Mouse (Mus musculus) limb, embryonic 15.5 days (tissue): ENCODE data around the gene Pbx1. TPM values are rescaled to one million over a fixed set of nuclear protein-coding genes. Genes with fewer than 3 reads are reported as not detected.

Experiments
- ATAC-seq: fragments of 200-750 bp; cut with Nextera tagmentation; 2 replicates; pipeline ENCODE4 v1.8.0; 2017; ENCODE audit warnings: low read depth, moderate TSS enrichment; ENCODE audit not compliant: insufficient number of reproducible peaks, low FRiP score, low TSS enrichment
- H3K27ac ChIP-seq: fragments of 300-500 bp; sonication (generic); 2 replicates; pipeline ENCODE4 v1.5.1; 2015; ENCODE audit warnings: moderate library complexity, mild to moderate bottlenecking, inconsistent platforms
- H3K27me3 ChIP-seq: fragments of 300-500 bp; sonication (generic); 2 replicates; pipeline ENCODE4 v1.6.1; 2015; ENCODE audit warnings: inconsistent platforms
- H3K36me3 ChIP-seq: fragments of 300-500 bp; sonication (generic); 2 replicates; pipeline ENCODE4 v1.6.1; 2015; ENCODE audit warnings: inconsistent platforms
- H3K4me1 ChIP-seq: fragments of 300-500 bp; sonication (generic); 2 replicates; pipeline ENCODE4 v1.6.1; 2015; ENCODE audit warnings: inconsistent platforms
- H3K4me2 ChIP-seq: fragments of 300-500 bp; sonication (generic); 2 replicates; pipeline ENCODE4 v1.6.1; 2015; ENCODE audit warnings: mild to moderate bottlenecking, inconsistent platforms
- H3K4me3 ChIP-seq: fragments of 300-500 bp; sonication (generic); 2 replicates; pipeline ENCODE4 v1.5.1; 2015; ENCODE audit warnings: mild to moderate bottlenecking, inconsistent platforms
- H3K9ac ChIP-seq: fragments of 300-500 bp; sonication (generic); 2 replicates; pipeline ENCODE4 v1.6.1; 2015; ENCODE audit warnings: inconsistent platforms
- H3K9me3 ChIP-seq: fragments of 300-500 bp; sonication (generic); 2 replicates; pipeline ENCODE4 v1.6.1; 2016; ENCODE audit warnings: inconsistent platforms
- WGBS: fragments of 180-500 bp; shearing (Covaris S2); methylation state at CpG from one replicate; pipeline ENCODE4 v1.1.7; 2015; 5-methylcytosine and 5-hydroxymethylcytosine counted together
- polyA plus RNA-seq: library from polyadenylated mRNA; unstranded; fragments of >200 nt; fragmentation: Nextera tagmentation; extraction: Ambion mirVana; gene quantifications from 2 replicates; pipeline ENCODE4 v1.2.1, GENCODE M21; 2015

Pbx1 gene
- polyA plus RNA-seq, 1 experiment from 2014 or later, result 25.5 TPM

DNA sequence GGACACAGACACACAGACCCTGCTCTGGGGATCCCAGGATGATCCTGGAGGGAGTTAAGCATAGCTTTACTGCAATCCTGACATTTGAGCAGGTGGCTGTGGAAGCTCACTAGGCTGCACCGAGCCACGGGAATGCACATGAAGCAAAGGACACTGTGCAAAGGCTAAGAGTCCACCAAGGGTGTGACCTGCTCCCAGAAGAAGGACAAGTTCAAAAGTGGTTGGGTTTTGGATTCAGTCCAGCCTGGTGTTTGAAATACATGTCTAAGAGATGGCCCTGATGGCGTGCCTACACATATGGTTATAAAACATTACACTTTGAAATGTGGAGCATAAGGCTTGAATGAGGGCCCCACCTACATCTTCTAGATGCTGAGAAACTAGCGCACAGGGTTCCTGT lies 50.6 kb downstream of the Pbx1 start:
- 51% methylated on average over 4 of the region's 4 CpGs for WGBS
- no peak overlapping the region for H3K27ac ChIP-seq

GRCm38 (mm10) chr1:168380241-168380770 lies 51.8 kb downstream of the Pbx1 start:
- H3K36me3 ChIP-seq, result no peaks in the 10 kb centered on the region
- 0 out of 2 replicates have a peak, but pooled peaks have one; percentile 12 for ATAC-seq
- no peak overlapping the region for H3K4me2 ChIP-seq
- peaks cover 56% of the 10 kb centered on the region for H3K4me1 ChIP-seq
- no peaks in the 10 kb centered on the region for H3K27me3 ChIP-seq
- no peak overlapping the region for H3K27ac ChIP-seq
- no peak overlapping the region for H3K9ac ChIP-seq
- 21% methylated on average over 9 of the region's 9 CpGs for WGBS
- no peak overlapping the region for H3K4me3 ChIP-seq
- no peaks in the 10 kb centered on the region for H3K9me3 ChIP-seq

More for the DNA sequence above, 50.6 kb downstream of the Pbx1 start:
- Histone ChIP-seq H3K4me3 (no peak overlapping the region), H3K4me2 (no peak overlapping the region), H3K36me3 (no peaks in the 10 kb centered on the region), H3K9ac (no peak overlapping the region), H3K27me3 (no peaks in the 10 kb centered on the region), H3K9me3 (no peaks in the 10 kb centered on the region), H3K4me1 (peaks cover 64% of the 10 kb centered on the region)
- ATAC-seq, result no peak

DNA sequence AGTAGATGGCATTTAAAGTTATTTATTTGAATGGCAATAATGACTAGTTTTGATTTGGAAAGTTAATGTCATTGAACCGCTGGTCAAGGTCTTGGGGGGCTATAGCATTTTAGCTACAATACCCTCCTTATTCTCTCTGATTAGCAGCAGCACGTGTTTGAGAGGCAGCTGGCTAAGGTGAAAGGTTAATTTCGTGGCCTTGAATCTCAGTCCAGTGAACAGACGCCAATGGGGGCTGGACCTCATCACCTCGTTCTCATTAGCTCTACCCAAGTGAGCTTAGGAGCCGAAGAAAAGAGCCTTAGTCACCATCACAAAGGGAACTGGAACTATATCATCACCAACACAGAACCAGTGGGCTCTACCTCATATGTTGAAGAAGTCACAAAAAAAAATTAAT lies 54.4 kb downstream of the Pbx1 start:
- Histone ChIP-seq H3K27ac (no peak overlapping the region), H3K4me3 (no peak overlapping the region), H3K36me3 (0 out of 2 replicates have a peak, but pooled peaks cover 4% of the 10 kb centered on the region), H3K27me3 (no peaks in the 10 kb centered on the region), H3K9me3 (no peaks in the 10 kb centered on the region), H3K4me1 (peaks cover 33% of the 10 kb centered on the region), H3K4me2 (no peak overlapping the region), H3K9ac (no peak overlapping the region)
- no peak for ATAC-seq
- 54% methylated on average over 6 of the region's 6 CpGs for WGBS

DNA sequence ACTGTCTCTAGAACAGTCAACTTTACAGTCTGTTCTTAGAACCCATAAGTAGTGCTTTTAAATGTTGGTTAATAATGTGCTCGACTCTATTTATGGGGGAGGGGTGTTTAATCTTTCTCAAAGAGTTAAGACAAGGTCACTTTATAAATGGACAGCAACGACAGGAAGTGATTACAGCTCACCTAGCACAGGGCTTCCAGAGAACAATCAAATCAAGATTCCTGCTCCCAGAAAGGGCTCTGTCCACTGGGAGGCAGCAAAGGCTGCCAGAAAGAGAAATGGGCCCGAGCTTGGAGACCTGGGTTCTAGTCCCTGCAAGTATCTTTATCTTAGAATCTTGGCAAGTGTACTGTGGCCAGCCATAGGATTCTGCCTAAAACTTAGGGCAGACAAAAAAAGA lies 55.7 kb downstream of the Pbx1 start:
- Histone ChIP-seq H3K4me1 (peaks cover 23% of the 10 kb centered on the region), H3K4me3 (no peak overlapping the region), H3K9me3 (no peaks in the 10 kb centered on the region), H3K4me2 (no peak overlapping the region), H3K36me3 (0 out of 2 replicates have a peak, but pooled peaks cover 4% of the 10 kb centered on the region), H3K27me3 (no peaks in the 10 kb centered on the region), H3K9ac (no peak overlapping the region), H3K27ac (no peak overlapping the region)
- WGBS, result 27% methylated on average over 3 of the region's 3 CpGs
- no peak for ATAC-seq

- Histone ChIP-seq H3K4me1 (peaks cover 10% of the 10 kb centered on the region), H3K9me3 (no peaks in the 10 kb centered on the region), H3K4me3 (no peak overlapping the region), H3K9ac (no peak overlapping the region), H3K4me2 (no peak overlapping the region), H3K27me3 (no peaks in the 10 kb centered on the region), H3K27ac (no peak overlapping the region), H3K36me3 (0 out of 2 replicates have a peak, but pooled peaks cover 4% of the 10 kb centered on the region)
- 50% methylated on average over 12 of the region's 12 CpGs for WGBS
- no peak for ATAC-seq
Observed at GRCm38 (mm10) chr1:168374953-168375600, 57.0 kb downstream of the Pbx1 start.

DNA sequence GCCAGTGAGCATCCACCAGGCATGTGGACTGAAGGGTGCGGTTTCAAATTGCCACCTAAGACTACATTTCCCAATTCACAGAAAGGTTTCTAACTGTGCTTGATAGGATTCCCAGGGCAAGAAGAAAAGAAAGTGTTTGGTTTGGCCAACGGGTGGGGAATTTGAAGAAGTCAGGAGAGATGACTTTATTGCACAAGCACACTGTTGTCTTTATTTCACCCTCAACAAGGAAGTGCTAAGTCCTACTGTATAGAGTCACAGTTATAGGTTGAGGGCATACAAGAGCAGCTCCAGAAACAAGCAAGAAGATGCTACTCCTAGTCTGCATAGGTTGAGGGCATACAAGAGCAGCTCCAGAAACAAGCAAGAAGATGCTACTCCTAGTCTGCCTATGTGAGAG lies 60.0 kb downstream of the Pbx1 start:
- no peak overlapping the region for H3K4me2 ChIP-seq
- H3K9me3 ChIP-seq, result no peaks in the 10 kb centered on the region
- H3K27me3 ChIP-seq, result no peaks in the 10 kb centered on the region
- no peak overlapping the region for H3K4me3 ChIP-seq
- 0 out of 2 replicates have a peak, but pooled peaks cover 4% of the 10 kb centered on the region for H3K36me3 ChIP-seq
- no peak overlapping the region for H3K9ac ChIP-seq
- no peak for ATAC-seq
- peaks cover 8% of the 10 kb centered on the region for H3K4me1 ChIP-seq
- H3K27ac ChIP-seq, result no peak overlapping the region
- WGBS, result 83% methylated on average over 2 of the region's 2 CpGs

DNA sequence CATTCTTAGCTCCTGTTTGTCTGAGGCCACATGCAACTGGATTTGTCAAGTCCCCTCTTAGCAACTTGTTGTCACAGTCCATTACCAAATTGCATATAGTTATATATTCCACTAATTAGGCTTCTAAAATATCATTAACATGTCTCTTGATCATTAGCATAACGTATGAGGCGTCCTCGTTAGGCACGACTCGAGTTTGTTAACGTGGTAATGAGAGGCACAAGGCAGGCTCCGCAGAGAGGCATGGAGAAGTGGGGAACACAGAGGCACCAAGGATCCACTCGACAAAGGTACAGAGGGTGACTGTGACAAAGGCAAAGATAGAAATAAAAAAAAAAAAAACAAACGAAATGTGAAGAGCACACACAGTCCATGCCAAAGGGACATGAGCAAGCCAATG lies 61.1 kb downstream of the Pbx1 start:
- no peak for ATAC-seq
- H3K9me3 ChIP-seq, result no peaks in the 10 kb centered on the region
- 75% methylated on average over 9 of the region's 9 CpGs for WGBS
- H3K9ac ChIP-seq, result no peak overlapping the region
- no peak overlapping the region for H3K27ac ChIP-seq
- no peak overlapping the region for H3K4me2 ChIP-seq
- H3K36me3 ChIP-seq, result 0 out of 2 replicates have a peak, but pooled peaks cover 4% of the 10 kb centered on the region
- no peaks in the 10 kb centered on the region for H3K27me3 ChIP-seq
- H3K4me1 ChIP-seq, result peaks cover 6% of the 10 kb centered on the region
- H3K4me3 ChIP-seq, result no peak overlapping the region

- Histone ChIP-seq H3K9ac (no peak overlapping the region), H3K36me3 (no peaks in the 10 kb centered on the region), H3K4me2 (no peak overlapping the region), H3K27me3 (no peaks in the 10 kb centered on the region), H3K27ac (no peak overlapping the region), H3K9me3 (no peaks in the 10 kb centered on the region), H3K4me3 (no peak overlapping the region), H3K4me1 (no peaks in the 10 kb centered on the region)
- no peak for ATAC-seq
- WGBS, result 80% methylated on average over 5 of the region's 5 CpGs
Observed at GRCm38 (mm10) chr1:168366261-168366660, 65.8 kb downstream of the Pbx1 start.

DNA sequence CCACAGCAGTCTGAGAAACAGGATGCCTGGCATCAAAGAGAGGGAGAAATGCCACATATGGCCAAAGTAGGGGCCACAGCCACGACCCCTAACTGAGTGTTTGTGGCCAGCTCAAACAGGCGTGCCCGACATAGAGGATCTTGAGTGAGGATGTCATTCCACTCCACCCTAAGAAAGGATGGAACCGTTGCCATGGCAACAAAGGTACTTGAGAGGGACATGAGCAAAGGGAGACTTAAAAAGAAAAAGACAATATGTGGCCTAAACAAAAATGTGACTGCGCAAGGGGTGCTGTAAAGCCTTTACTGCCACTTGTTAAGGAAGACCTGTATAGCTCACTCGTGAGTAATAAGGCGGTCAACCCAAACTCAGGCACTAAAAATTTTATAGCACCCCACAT lies 67.7 kb downstream of the Pbx1 start:
- H3K36me3 ChIP-seq, result peaks cover 5% of the 10 kb centered on the region; the same call in 1 of the 2 replicates
- no peaks in the 10 kb centered on the region for H3K27me3 ChIP-seq
- H3K27ac ChIP-seq, result no peak overlapping the region
- H3K4me3 ChIP-seq, result no peak overlapping the region
- H3K4me2 ChIP-seq, result no peak overlapping the region
- no peaks in the 10 kb centered on the region for H3K9me3 ChIP-seq
- no peaks in the 10 kb centered on the region for H3K4me1 ChIP-seq
- ATAC-seq, result no peak
- no peak overlapping the region for H3K9ac ChIP-seq
- WGBS, result 83% methylated on average over 7 of the region's 7 CpGs

DNA sequence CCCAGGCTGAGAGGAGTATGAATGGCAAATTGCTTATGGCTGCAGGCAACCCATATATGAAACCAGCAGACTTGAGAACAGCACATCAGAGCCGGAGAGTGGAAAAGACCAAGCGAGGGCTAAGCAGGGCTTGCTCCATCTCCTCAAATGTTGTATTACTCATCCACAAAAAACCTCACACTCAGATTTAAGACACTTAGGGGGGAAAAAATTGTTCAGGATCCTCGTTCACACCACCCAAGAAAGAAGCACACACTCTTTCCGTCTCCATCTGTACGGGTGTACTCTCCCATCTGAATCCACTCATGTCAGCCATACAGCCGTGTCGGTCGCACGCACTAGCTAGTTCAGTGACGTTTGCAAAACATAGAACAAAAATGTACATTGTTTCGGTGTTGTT lies 69.0 kb downstream of the Pbx1 start:
- peaks cover 4% of the 10 kb centered on the region; the same call in 1 of the 2 replicates for H3K4me1 ChIP-seq
- H3K9ac ChIP-seq, result no peak overlapping the region

DNA sequence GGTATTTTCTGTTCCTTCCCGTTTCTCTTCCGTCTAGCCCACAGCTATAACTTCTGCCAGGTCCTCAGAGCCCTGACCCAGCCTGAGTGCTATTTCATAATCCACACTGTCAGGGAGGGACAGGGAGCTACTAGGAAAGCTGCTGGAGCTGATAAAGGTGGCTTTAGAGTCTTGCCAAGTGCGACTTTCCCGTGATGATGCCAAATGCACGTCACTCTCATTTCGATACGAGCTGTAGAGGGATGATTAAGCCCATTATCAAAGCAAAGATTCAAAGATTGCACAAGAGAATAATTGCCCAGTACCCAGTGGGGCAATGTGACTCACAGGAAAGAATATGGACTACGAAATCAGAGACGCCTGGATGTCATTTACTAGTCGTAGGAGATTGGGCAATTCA lies 69.6 kb downstream of the Pbx1 start:
- no peaks in the 10 kb centered on the region for H3K27me3 ChIP-seq
- H3K36me3 ChIP-seq, result peaks cover 5% of the 10 kb centered on the region; the same call in 1 of the 2 replicates
- no peak for ATAC-seq
- H3K4me3 ChIP-seq, result no peak overlapping the region
- H3K4me1 ChIP-seq, result peaks cover 8% of the 10 kb centered on the region
- H3K9ac ChIP-seq, result no peak overlapping the region
- no peaks in the 10 kb centered on the region for H3K9me3 ChIP-seq
- H3K4me2 ChIP-seq, result no peak overlapping the region
- WGBS, result 78% methylated on average over 10 of the region's 10 CpGs
- no peak overlapping the region for H3K27ac ChIP-seq

More for the DNA sequence above, 69.0 kb downstream of the Pbx1 start:
- H3K27ac ChIP-seq, result no peak overlapping the region
- H3K36me3 ChIP-seq, result peaks cover 5% of the 10 kb centered on the region; the same call in 1 of the 2 replicates
- no peak overlapping the region for H3K4me3 ChIP-seq
- WGBS, result 76% methylated on average over 11 of the region's 11 CpGs
- no peak for ATAC-seq
- no peaks in the 10 kb centered on the region for H3K27me3 ChIP-seq
- H3K9me3 ChIP-seq, result no peaks in the 10 kb centered on the region
- H3K4me2 ChIP-seq, result no peak overlapping the region

DNA sequence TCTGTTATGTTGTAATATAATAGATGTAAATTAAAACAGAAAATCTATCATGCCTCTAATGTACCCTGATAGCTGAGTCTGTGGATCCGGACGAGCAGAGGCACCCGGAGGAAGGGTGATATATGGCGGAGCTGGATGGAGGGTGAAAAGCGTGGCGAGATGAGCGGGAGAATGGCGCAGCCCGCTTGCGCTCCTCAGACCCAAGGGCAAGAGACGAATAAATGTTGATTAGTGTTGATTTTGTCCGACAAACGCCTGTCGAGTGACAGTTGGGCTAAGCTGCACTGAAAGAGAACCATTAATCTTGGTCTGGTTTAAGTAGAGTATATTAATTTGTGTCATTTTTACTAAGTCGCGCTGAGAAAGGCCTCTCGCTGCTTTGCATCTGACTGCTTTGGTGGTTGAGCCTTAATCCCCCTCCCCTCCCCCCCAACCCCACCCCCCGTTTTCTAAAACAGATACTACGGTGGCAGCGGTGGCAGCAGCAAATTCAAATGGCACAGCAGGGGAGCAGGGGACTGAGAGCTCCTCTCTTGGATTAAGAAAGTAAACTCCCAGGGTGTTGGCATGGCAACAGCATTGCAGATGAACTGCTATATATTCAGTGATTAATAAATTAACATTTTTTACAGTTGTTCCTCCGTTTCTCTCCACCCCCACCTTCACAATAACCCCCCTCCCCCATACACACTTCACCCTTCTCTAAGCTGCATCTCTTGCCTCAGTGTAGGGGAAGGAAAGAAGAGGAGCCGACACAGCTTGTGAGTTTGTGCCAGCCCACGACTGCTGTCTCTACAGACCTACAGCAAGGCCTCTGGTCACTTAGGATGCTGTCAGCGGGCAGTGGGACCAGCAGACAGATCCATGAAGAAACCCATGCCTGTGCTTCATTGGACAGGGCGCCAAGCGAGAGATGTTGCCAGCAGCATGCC lies 74.1 kb downstream of the Pbx1 start:
- no peak overlapping the region for H3K27ac ChIP-seq
- no peak for ATAC-seq
- 38% methylated on average over 26 of the region's 26 CpGs for WGBS
- no peaks in the 10 kb centered on the region for H3K9me3 ChIP-seq
- H3K4me3 ChIP-seq, result no peak overlapping the region
- no peak overlapping the region for H3K4me2 ChIP-seq
- H3K9ac ChIP-seq, result no peak overlapping the region
- peaks cover 5% of the 10 kb centered on the region; the same call in 1 of the 2 replicates for H3K36me3 ChIP-seq
- H3K27me3 ChIP-seq, result no peaks in the 10 kb centered on the region
- H3K4me1 ChIP-seq, result peaks cover 34% of the 10 kb centered on the region
